Mouse (Mus musculus): ENCODE measurements around the gene Utrn. TPM values are rescaled to one million over a fixed set of nuclear protein-coding genes. Genes with fewer than 3 reads are reported as not detected.

Utrn gene
- polyA plus RNA-seq, 1 experiment from 2014 or later = 21.5 TPM

GRCm38 (mm10) chr10:12866971-12867732 lies 2.0 kb downstream of the Utrn start:
- Histone ChIP-seq H3K9ac (ENCODE audit: low read depth, low read length) (peak overlapping the region; percentile 88; the same call in 1 of the 2 replicates), H3K27me3 (replicated peaks; ENCODE audit: control insufficient read depth, insufficient read depth, low read length) (no peaks in the 10 kb centered on the region), H3K4me1 (replicated peaks; ENCODE audit: control insufficient read depth, insufficient read depth, low read length) (peaks cover 7% of the 10 kb centered on the region), H3K36me3 (ENCODE audit: control insufficient read depth, insufficient read depth) (no peaks in the 10 kb centered on the region), H3K4me2 (replicated peaks; ENCODE audit: low read depth) (peak overlapping the region; percentile 82), H3K9me3 (ENCODE audit: control insufficient read depth) (no peaks in the 10 kb centered on the region), H3K27ac (ENCODE audit: low read depth, low read length) (no peak overlapping the region; the same call in 1 of the 2 replicates), H3K4me3 (ENCODE audit: low read depth, low read length) (peak overlapping the region; percentile 77)
- peak; percentile 44 for TF ChIP-seq CTCF (IDR thresholded peaks at IDR 0.05; ENCODE audit: low read depth)
- no peak for ATAC-seq
- 6% methylated on average over 28 of the region's 28 CpGs for WGBS

- no peak overlapping the region for H3K9ac ChIP-seq (ENCODE audit: low read depth, low read length)
- H3K36me3 ChIP-seq (ENCODE audit: control insufficient read depth, insufficient read depth) = peaks cover 11% of the 10 kb centered on the region; the same call in 1 of the 2 replicates
- WGBS = 78% methylated on average over 6 of the region's 6 CpGs
- no peaks in the 10 kb centered on the region for H3K9me3 ChIP-seq (ENCODE audit: control insufficient read depth)
- ATAC-seq = no peak
- no peak for TF ChIP-seq CTCF (IDR thresholded peaks at IDR 0.05; ENCODE audit: low read depth)
- no peaks in the 10 kb centered on the region for H3K27me3 ChIP-seq (replicated peaks; ENCODE audit: control insufficient read depth, insufficient read depth, low read length)
- H3K4me1 ChIP-seq (replicated peaks; ENCODE audit: control insufficient read depth, insufficient read depth, low read length) = peaks cover 7% of the 10 kb centered on the region
- H3K4me3 ChIP-seq (ENCODE audit: low read depth, low read length) = no peak overlapping the region
- no peak overlapping the region for H3K27ac ChIP-seq (ENCODE audit: low read depth, low read length)
- no peak overlapping the region for H3K4me2 ChIP-seq (replicated peaks; ENCODE audit: low read depth)
Observed at GRCm38 (mm10) chr10:12865201-12865600, 4.0 kb downstream of the Utrn start.

- Histone ChIP-seq H3K27ac (ENCODE audit: low read depth, low read length) (no peak overlapping the region), H3K4me1 (replicated peaks; ENCODE audit: control insufficient read depth, insufficient read depth, low read length) (peaks cover 7% of the 10 kb centered on the region), H3K9me3 (ENCODE audit: control insufficient read depth) (no peaks in the 10 kb centered on the region), H3K36me3 (ENCODE audit: control insufficient read depth, insufficient read depth) (peaks cover 13% of the 10 kb centered on the region), H3K4me2 (replicated peaks; ENCODE audit: low read depth) (no peak overlapping the region), H3K27me3 (replicated peaks; ENCODE audit: control insufficient read depth, insufficient read depth, low read length) (no peaks in the 10 kb centered on the region), H3K9ac (ENCODE audit: low read depth, low read length) (no peak overlapping the region), H3K4me3 (ENCODE audit: low read depth, low read length) (no peak overlapping the region)
- TF ChIP-seq CTCF (IDR thresholded peaks at IDR 0.05; ENCODE audit: low read depth) = no peak
- no peak for ATAC-seq
- WGBS = 95% methylated on average over 9 of the region's 9 CpGs
Observed at GRCm38 (mm10) chr10:12863581-12863980, 5.6 kb downstream of the Utrn start.

GRCm38 (mm10) chr10:12862047-12862446 lies 7.1 kb downstream of the Utrn start:
- Histone ChIP-seq H3K4me2 (replicated peaks; ENCODE audit: low read depth) (no peak overlapping the region), H3K4me1 (replicated peaks; ENCODE audit: control insufficient read depth, insufficient read depth, low read length) (peaks cover 7% of the 10 kb centered on the region), H3K9me3 (ENCODE audit: control insufficient read depth) (no peaks in the 10 kb centered on the region), H3K36me3 (ENCODE audit: control insufficient read depth, insufficient read depth) (peaks cover 13% of the 10 kb centered on the region), H3K4me3 (ENCODE audit: low read depth, low read length) (no peak overlapping the region), H3K9ac (ENCODE audit: low read depth, low read length) (no peak overlapping the region), H3K27me3 (replicated peaks; ENCODE audit: control insufficient read depth, insufficient read depth, low read length) (no peaks in the 10 kb centered on the region), H3K27ac (ENCODE audit: low read depth, low read length) (no peak overlapping the region)
- TF ChIP-seq CTCF (IDR thresholded peaks at IDR 0.05; ENCODE audit: low read depth) = no peak
- WGBS = 48% methylated on average over 8 of the region's 8 CpGs
- peak; percentile 78 for ATAC-seq

- H3K9me3 ChIP-seq (ENCODE audit: control insufficient read depth) = no peaks in the 10 kb centered on the region
- no peak for TF ChIP-seq CTCF (IDR thresholded peaks at IDR 0.05; ENCODE audit: low read depth)
- WGBS = 85% methylated on average over 2 of the region's 2 CpGs
- ATAC-seq = no peak
- no peak overlapping the region for H3K4me2 ChIP-seq (replicated peaks; ENCODE audit: low read depth)
- H3K4me3 ChIP-seq (ENCODE audit: low read depth, low read length) = no peak overlapping the region
- peaks cover 7% of the 10 kb centered on the region for H3K4me1 ChIP-seq (replicated peaks; ENCODE audit: control insufficient read depth, insufficient read depth, low read length)
- no peak overlapping the region for H3K9ac ChIP-seq (ENCODE audit: low read depth, low read length)
- no peaks in the 10 kb centered on the region for H3K27me3 ChIP-seq (replicated peaks; ENCODE audit: control insufficient read depth, insufficient read depth, low read length)
- peaks cover 13% of the 10 kb centered on the region for H3K36me3 ChIP-seq (ENCODE audit: control insufficient read depth, insufficient read depth)
- no peak overlapping the region for H3K27ac ChIP-seq (ENCODE audit: low read depth, low read length)
Observed at GRCm38 (mm10) chr10:12861381-12861780, 7.8 kb downstream of the Utrn start.

- ATAC-seq = no peak
- Histone ChIP-seq H3K9me3 (ENCODE audit: control insufficient read depth) (no peaks in the 10 kb centered on the region), H3K4me1 (replicated peaks; ENCODE audit: control insufficient read depth, insufficient read depth, low read length) (peaks cover 7% of the 10 kb centered on the region), H3K4me3 (ENCODE audit: low read depth, low read length) (no peak overlapping the region), H3K27ac (ENCODE audit: low read depth, low read length) (no peak overlapping the region), H3K9ac (ENCODE audit: low read depth, low read length) (no peak overlapping the region), H3K36me3 (ENCODE audit: control insufficient read depth, insufficient read depth) (peaks cover 13% of the 10 kb centered on the region), H3K4me2 (replicated peaks; ENCODE audit: low read depth) (no peak overlapping the region), H3K27me3 (replicated peaks; ENCODE audit: control insufficient read depth, insufficient read depth, low read length) (no peaks in the 10 kb centered on the region)
- no peak for TF ChIP-seq CTCF (IDR thresholded peaks at IDR 0.05; ENCODE audit: low read depth)
- 84% methylated on average over 4 of the region's 4 CpGs for WGBS
Observed at GRCm38 (mm10) chr10:12860765-12861164, 8.4 kb downstream of the Utrn start.

Data from intestine, postnatal 0 days (tissue).